Mouse (Mus musculus): ENCODE data around the gene Sypl. TPM values are rescaled to one million over a fixed set of nuclear protein-coding genes. Genes with fewer than 3 reads are reported as not detected.

The Sypl gene
- polyA plus RNA-seq, 2 experiments = 54.1 to 104 TPM

DNA sequence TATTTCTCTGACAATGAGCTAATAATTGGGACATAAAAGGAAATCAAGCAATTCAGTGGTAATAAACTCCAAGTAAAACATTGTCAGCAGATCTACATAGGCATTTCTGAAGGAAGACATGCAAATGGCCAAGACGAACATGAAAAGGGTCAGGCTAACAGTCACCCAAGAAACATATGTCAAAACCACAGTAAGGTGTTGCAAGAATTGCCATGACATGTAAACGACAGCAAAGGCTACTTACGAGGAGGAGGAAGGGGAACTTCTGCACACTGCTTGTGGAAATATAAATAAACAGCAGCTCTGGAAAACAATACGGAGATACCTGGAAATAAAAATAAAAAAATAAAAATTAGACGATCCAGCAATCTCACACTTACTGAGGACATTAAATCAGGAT lies 40.9 kb upstream of the Sypl start:
- H3K4me1 ChIP-seq (ENCODE audit: control insufficient read depth, insufficient read depth, low read length) = no peaks in the 10 kb centered on the region
- H3K4me3 ChIP-seq (replicated peaks; ENCODE audit: low read length) = no peak overlapping the region
- no peak overlapping the region for H3K9ac ChIP-seq (ENCODE audit: low read depth, low read length, severe bottlenecking)
- no peaks in the 10 kb centered on the region for H3K36me3 ChIP-seq (ENCODE audit: control insufficient read depth, insufficient read depth, low read length)
- ATAC-seq (ENCODE audit: low FRiP score, low read depth) (no peak), DNase-seq (ENCODE audit: low spot score) (no peak)
- no peaks in the 10 kb centered on the region for H3K27me3 ChIP-seq (ENCODE audit: control insufficient read depth, insufficient read depth, low read length)
- no peak overlapping the region for H3K27ac ChIP-seq (replicated peaks; ENCODE audit: low read depth, low read length)
- 72% methylated on average over 5 of the region's 5 CpGs for WGBS
- no peak overlapping the region for H3K4me2 ChIP-seq (replicated peaks; ENCODE audit: low read depth, low read length, severe bottlenecking)
- TF ChIP-seq POLR2A (IDR thresholded peaks at IDR 0.05; ENCODE audit: borderline replicate concordance, extremely low read depth, insufficient read depth, insufficient read length) = no peak
- no peaks in the 10 kb centered on the region for H3K9me3 ChIP-seq (ENCODE audit: control insufficient read depth, low read length)

DNA sequence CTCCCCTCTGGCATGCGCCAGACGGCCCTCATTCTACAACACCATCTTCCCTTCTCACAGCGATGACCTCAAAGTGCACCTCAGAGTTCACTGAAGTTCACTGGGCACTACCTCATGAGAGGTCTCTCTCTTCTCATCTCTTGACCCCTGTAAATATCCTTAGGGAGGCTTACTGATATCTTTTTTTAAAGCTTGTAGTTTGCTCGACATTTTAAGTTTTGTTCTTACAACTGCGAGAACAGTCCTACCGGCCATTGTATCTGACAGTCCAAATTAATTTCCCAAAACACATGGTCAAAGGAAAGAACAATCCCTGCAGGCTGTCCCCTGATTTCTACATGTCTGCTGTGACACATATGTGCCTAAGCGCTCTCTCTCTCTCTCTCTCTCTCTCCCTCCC lies 35.0 kb upstream of the Sypl start:
- no peaks in the 10 kb centered on the region for H3K36me3 ChIP-seq (ENCODE audit: control insufficient read depth, insufficient read depth, low read length)
- no peaks in the 10 kb centered on the region for H3K9me3 ChIP-seq (ENCODE audit: control insufficient read depth, low read length)
- H3K27ac ChIP-seq (replicated peaks; ENCODE audit: low read depth, low read length) = no peak overlapping the region
- no peaks in the 10 kb centered on the region for H3K4me1 ChIP-seq (ENCODE audit: control insufficient read depth, insufficient read depth, low read length)
- H3K4me2 ChIP-seq (replicated peaks; ENCODE audit: low read depth, low read length, severe bottlenecking) = no peak overlapping the region
- DNase-seq (ENCODE audit: low spot score) (no peak), ATAC-seq (ENCODE audit: low FRiP score, low read depth) (no peak)
- H3K4me3 ChIP-seq (replicated peaks; ENCODE audit: low read length) = no peak overlapping the region
- no peaks in the 10 kb centered on the region for H3K27me3 ChIP-seq (ENCODE audit: control insufficient read depth, insufficient read depth, low read length)
- H3K9ac ChIP-seq (ENCODE audit: low read depth, low read length, severe bottlenecking) = no peak overlapping the region
- no peak for TF ChIP-seq POLR2A (IDR thresholded peaks at IDR 0.05; ENCODE audit: borderline replicate concordance, extremely low read depth, insufficient read depth, insufficient read length)
- WGBS = 68% methylated on average over 7 of the region's 7 CpGs

DNA sequence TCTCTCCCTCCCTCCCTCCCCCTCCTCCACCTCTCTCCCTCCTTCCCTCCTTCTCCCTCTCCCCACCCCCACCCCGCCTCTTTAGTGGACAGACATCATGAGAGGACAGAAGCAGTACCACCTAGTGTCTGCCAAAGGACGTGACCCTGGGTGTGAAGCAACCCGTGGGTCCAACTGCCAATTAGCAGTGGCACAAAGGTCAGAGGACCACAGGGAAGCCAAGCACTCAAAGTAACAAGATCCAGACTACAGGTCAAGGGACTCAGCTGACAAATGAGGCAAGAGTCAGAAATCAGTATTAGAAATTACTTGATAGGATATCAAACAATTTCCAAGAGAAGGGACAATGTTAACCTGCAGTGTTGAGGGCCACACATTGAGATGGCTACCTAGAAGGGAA lies 34.6 kb upstream of the Sypl start:
- H3K4me1 ChIP-seq (ENCODE audit: control insufficient read depth, insufficient read depth, low read length) = no peaks in the 10 kb centered on the region
- DNase-seq (ENCODE audit: low spot score) = no peak
- H3K9ac ChIP-seq (ENCODE audit: low read depth, low read length, severe bottlenecking) = no peak overlapping the region
- WGBS = 23% methylated on average over 3 of the region's 3 CpGs
- H3K9me3 ChIP-seq (ENCODE audit: control insufficient read depth, low read length) = no peaks in the 10 kb centered on the region
- no peak overlapping the region for H3K4me3 ChIP-seq (replicated peaks; ENCODE audit: low read length)
- no peak for ATAC-seq (ENCODE audit: low FRiP score, low read depth)
- no peaks in the 10 kb centered on the region for H3K36me3 ChIP-seq (ENCODE audit: control insufficient read depth, insufficient read depth, low read length)
- H3K27ac ChIP-seq (replicated peaks; ENCODE audit: low read depth, low read length) = no peak overlapping the region
- no peaks in the 10 kb centered on the region for H3K27me3 ChIP-seq (ENCODE audit: control insufficient read depth, insufficient read depth, low read length)
- no peak overlapping the region for H3K4me2 ChIP-seq (replicated peaks; ENCODE audit: low read depth, low read length, severe bottlenecking)
- TF ChIP-seq POLR2A (IDR thresholded peaks at IDR 0.05; ENCODE audit: borderline replicate concordance, extremely low read depth, insufficient read depth, insufficient read length) = no peak

DNA sequence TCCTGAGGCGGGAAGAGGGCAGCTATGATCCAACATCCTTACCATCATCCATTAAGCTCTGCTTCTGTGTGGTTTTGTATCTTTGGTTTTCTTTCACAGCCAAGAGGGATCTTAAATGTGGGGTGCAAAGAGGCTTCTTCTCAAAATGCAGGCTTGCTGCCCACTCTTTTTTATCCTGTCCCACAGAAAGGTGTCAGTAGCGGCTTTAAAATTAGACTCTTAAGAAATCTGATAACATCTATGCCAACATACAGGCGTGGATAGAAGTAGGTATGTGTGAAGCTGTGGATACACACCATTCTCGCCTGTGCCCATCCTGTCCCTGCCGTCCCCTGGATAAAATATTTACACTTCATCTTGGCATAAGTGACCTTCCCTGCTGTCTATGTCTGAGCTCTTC lies 34.2 kb upstream of the Sypl start:
- 89% methylated on average over 5 of the region's 5 CpGs for WGBS
- H3K9ac ChIP-seq (ENCODE audit: low read depth, low read length, severe bottlenecking) = no peak overlapping the region
- no peaks in the 10 kb centered on the region for H3K36me3 ChIP-seq (ENCODE audit: control insufficient read depth, insufficient read depth, low read length)
- no peaks in the 10 kb centered on the region for H3K27me3 ChIP-seq (ENCODE audit: control insufficient read depth, insufficient read depth, low read length)
- H3K27ac ChIP-seq (replicated peaks; ENCODE audit: low read depth, low read length) = no peak overlapping the region
- H3K4me2 ChIP-seq (replicated peaks; ENCODE audit: low read depth, low read length, severe bottlenecking) = no peak overlapping the region
- DNase-seq (ENCODE audit: low spot score) (no peak), ATAC-seq (ENCODE audit: low FRiP score, low read depth) (no peak)
- no peak for TF ChIP-seq POLR2A (IDR thresholded peaks at IDR 0.05; ENCODE audit: borderline replicate concordance, extremely low read depth, insufficient read depth, insufficient read length)
- H3K9me3 ChIP-seq (ENCODE audit: control insufficient read depth, low read length) = no peaks in the 10 kb centered on the region
- H3K4me3 ChIP-seq (replicated peaks; ENCODE audit: low read length) = no peak overlapping the region
- H3K4me1 ChIP-seq (ENCODE audit: control insufficient read depth, insufficient read depth, low read length) = no peaks in the 10 kb centered on the region

DNA sequence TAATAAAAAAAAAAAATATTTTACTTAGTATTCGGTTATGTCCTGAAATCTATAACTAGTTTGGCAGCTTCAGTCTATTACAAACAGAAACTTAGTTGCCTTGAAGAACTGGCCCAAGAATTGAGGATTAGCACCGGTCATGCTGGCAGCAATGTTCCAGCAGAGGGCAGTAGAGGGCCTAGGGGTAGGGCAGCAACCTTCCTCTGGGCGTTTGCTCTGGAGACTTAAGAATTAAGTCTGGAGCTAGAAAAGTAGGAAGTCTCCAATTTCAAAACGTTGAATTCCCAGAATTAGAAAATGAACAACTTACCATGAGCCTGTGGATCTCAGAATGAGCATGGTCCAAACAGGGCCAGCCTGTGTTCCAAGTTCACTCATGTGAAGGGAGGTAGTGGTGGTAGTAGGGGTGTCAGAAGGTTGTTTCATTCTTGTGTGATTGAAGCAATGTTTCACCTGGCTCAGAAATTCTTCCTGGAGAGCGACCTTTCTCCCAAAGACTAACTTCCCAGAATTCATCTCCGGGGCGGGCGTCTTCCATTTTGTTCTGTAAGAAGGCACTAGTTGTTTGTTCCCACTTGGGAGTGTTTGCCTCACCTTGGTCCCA lies 33.4 kb upstream of the Sypl start:
- ATAC-seq (ENCODE audit: low FRiP score, low read depth) (no peak), DNase-seq (ENCODE audit: low spot score) (no peak)
- no peaks in the 10 kb centered on the region for H3K27me3 ChIP-seq (ENCODE audit: control insufficient read depth, insufficient read depth, low read length)
- TF ChIP-seq POLR2A (IDR thresholded peaks at IDR 0.05; ENCODE audit: borderline replicate concordance, extremely low read depth, insufficient read depth, insufficient read length) = no peak
- H3K9me3 ChIP-seq (ENCODE audit: control insufficient read depth, low read length) = no peaks in the 10 kb centered on the region
- no peaks in the 10 kb centered on the region for H3K4me1 ChIP-seq (ENCODE audit: control insufficient read depth, insufficient read depth, low read length)
- no peak overlapping the region for H3K27ac ChIP-seq (replicated peaks; ENCODE audit: low read depth, low read length)
- no peak overlapping the region for H3K9ac ChIP-seq (ENCODE audit: low read depth, low read length, severe bottlenecking)
- 68% methylated on average over 8 of the region's 8 CpGs for WGBS
- no peaks in the 10 kb centered on the region for H3K36me3 ChIP-seq (ENCODE audit: control insufficient read depth, insufficient read depth, low read length)
- no peak overlapping the region for H3K4me2 ChIP-seq (replicated peaks; ENCODE audit: low read depth, low read length, severe bottlenecking)
- H3K4me3 ChIP-seq (replicated peaks; ENCODE audit: low read length) = no peak overlapping the region

DNA sequence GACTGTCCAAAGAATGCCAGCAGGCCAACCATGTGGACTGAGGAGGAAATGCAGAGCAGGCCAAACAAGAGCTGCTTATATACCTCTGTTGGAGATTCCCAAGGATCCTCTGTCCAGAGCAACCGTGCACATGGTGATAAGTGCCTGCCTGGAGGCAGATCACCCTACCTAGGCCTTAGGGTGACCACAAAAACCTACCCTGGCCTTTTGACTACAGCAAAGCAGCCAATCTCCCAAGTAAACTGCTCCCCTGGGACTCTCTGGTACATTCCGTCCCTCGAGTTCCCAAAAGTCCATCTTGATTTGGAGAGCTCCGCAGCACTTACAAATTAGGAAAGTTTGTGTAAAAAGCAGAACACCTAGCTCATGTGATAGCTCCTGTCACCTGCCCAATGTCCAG lies 32.6 kb upstream of the Sypl start:
- Histone ChIP-seq H3K4me1 (ENCODE audit: control insufficient read depth, insufficient read depth, low read length) (peaks cover 3% of the 10 kb centered on the region), H3K9me3 (ENCODE audit: control insufficient read depth, low read length) (no peaks in the 10 kb centered on the region), H3K4me2 (replicated peaks; ENCODE audit: low read depth, low read length, severe bottlenecking) (no peak overlapping the region), H3K36me3 (ENCODE audit: control insufficient read depth, insufficient read depth, low read length) (no peaks in the 10 kb centered on the region), H3K9ac (ENCODE audit: low read depth, low read length, severe bottlenecking) (no peak overlapping the region), H3K4me3 (replicated peaks; ENCODE audit: low read length) (no peak overlapping the region), H3K27me3 (ENCODE audit: control insufficient read depth, insufficient read depth, low read length) (no peaks in the 10 kb centered on the region), H3K27ac (replicated peaks; ENCODE audit: low read depth, low read length) (no peak overlapping the region)
- no peak for DNase-seq (ENCODE audit: low spot score)
- no peak for TF ChIP-seq POLR2A (IDR thresholded peaks at IDR 0.05; ENCODE audit: borderline replicate concordance, extremely low read depth, insufficient read depth, insufficient read length)
- 78% methylated on average over 4 of the region's 4 CpGs for WGBS
- ATAC-seq (ENCODE audit: low FRiP score, low read depth) = no peak

Measured in limb, embryonic 14.5 days (tissue).